Mouse (Mus musculus) erythroid progenitor cell, adult 5-6 weeks (primary cell): ENCODE results near the gene Gm21905. TPM values are rescaled to one million over a fixed set of nuclear protein-coding genes. Genes with fewer than 3 reads are reported as not detected.

Experiments used
- total RNA-seq, 2 experiments: library from RNA; stranded (forward) in 1 of 2; stranded (reverse) in 1 of 2; fragments of 150-400 nt in 1 of 2; fragments of 186-747, 209-891 nt in 1 of 2; gene quantifications; 2 replicates each; pipeline versions ENCODE4 v1.2.3 to v1.2.4; 2015 to 2017; ENCODE audit warnings: low replicate concordance in 2 of 2

Gene Gm21905
- total RNA-seq, 2 experiments from 2014 or later = not detected

Other genes starting within 250 kb of the Gm21905 start
- gene Atp8a1, start 99.0 kb downstream of the Gm21905 start, total RNA-seq (2015; ENCODE audit: low replicate concordance) = 221 and 244 TPM in 2 replicates
- 297 and 307 TPM in 2 replicates for gene Atp8a1, start 99.0 kb downstream of the Gm21905 start, total RNA-seq (2017; ENCODE audit: low replicate concordance)
- gene Gm5108, start 4.8 kb downstream of the Gm21905 start, total RNA-seq (2015; ENCODE audit: low replicate concordance) = not detected in 2 replicates
- gene Gm5108, start 4.8 kb downstream of the Gm21905 start, total RNA-seq (2017; ENCODE audit: low replicate concordance) = not detected in 2 replicates
- gene Grxcr1, start 85.4 kb upstream of the Gm21905 start, total RNA-seq (2015; ENCODE audit: low replicate concordance) = not detected in 2 replicates
- not detected in 2 replicates for gene Grxcr1, start 85.4 kb upstream of the Gm21905 start, total RNA-seq (2017; ENCODE audit: low replicate concordance)